Mouse (Mus musculus): ENCODE measurements around the gene Ly6g.
"Not testable (repeated sequence)": the region's sequence is repeated elsewhere in the genome, so short reads cannot be mapped to it uniquely, and the experiment has no call there.

Gene Ly6g

DNA sequence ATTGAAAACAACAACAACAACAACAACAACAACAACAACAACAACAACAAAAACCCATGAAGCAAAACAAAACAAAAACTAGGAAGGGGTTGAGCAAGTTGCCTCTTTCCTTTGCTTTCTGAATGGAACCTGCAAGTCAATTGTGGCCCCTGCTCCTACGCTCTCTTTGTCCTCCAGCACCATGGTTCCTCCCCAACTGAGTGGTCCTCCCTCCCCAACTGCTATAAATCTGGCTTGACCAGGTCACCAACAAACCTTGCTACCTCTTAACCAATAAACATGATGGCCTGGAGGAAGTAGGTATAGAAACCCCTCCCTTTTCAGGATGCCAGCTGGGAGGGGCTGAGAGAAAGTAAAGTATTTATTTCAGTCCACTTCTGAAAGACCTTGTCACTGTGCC, at the start of gene Ly6g:
Gene Ly6g (plus strand): TSS at position 301 of the 400 bp plus-strand sequence.
- ChIA-PET POLR2A (no interaction called here), CTCF (interaction anchor here in 3 of 4 experiments (0.9 to 1.2 kb wide), 3 partner anchors 13 kb away, joined by 3 to 4 read pairs (median 3); no protein-coding TSS in a partner anchor)

GRCm38 (mm10) chr15:75110424-75110823, 44.6 kb upstream of the Ly6g start:
- POLR2A ChIA-PET, result not testable (repeated sequence)

GRCm38 (mm10) chr15:75111861-75112630, 43.0 kb upstream of the Ly6g start, which contains the start of gene Ly6c2:
TSS of gene Ly6c2 (minus strand) at chr15:75111970.
- POLR2A ChIA-PET, CTCF ChIA-PET: not testable (repeated sequence)

More at GRCm38 (mm10) chr15:75110424-75110823, 44.6 kb upstream of the Ly6g start:
- CTCF ChIA-PET, result not testable (repeated sequence)

- CTCF ChIA-PET, result no interaction called here
- POLR2A ChIA-PET, result no interaction called here
Observed at GRCm38 (mm10) chr15:75116525-75116924, 38.5 kb upstream of the Ly6g start.

GRCm38 (mm10) chr15:75117481-75117880, 37.6 kb upstream of the Ly6g start:
- POLR2A ChIA-PET, result not testable (repeated sequence)
- CTCF ChIA-PET, result interaction anchor here in 1 of 4 experiments (1.1 kb wide), 1 partner anchor 54 kb away, joined by 6 read pairs; no protein-coding TSS in a partner anchor

GRCm38 (mm10) chr15:75118742-75119141, 36.3 kb upstream of the Ly6g start:
- CTCF ChIA-PET, result interaction anchor here (0.5 to 1.5 kb wide), 16 partner anchors 24 to 1682 kb away, joined by 3 to 6 read pairs (median 3); partner anchors contain the start of gene 2010109I03Rik (in 1 of the 4)
- POLR2A ChIA-PET, result not testable (repeated sequence)

GRCm38 (mm10) chr15:75120066-75120465, 35.0 kb upstream of the Ly6g start:
- POLR2A ChIA-PET, result no interaction called here
- CTCF ChIA-PET, result interaction anchor here in 2 of 4 experiments (0.6 to 0.7 kb wide), 4 partner anchors 68 to 1028 kb away, joined by 3 read pairs; no protein-coding TSS in a partner anchor

DNA sequence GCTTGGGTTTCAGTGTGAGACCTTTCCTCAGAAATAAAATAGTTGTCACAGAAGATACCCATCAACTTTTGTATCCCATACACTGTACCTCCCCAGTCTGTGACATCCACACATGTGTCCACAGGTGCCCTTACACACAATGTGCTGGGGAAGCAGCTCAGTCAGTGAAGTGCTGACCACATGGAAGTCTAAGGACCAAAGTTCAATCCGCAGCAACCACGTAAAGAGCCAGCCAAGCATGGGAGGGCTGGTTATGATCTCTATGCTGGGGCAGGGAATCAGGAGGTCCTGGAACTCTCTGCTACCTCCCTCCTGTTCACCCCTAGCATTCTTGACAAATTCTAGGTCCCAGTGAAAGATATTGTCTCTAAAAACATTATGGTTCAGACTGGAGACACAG, 22.7 kb upstream of the Ly6g start:
- POLR2A ChIA-PET, result not testable (repeated sequence)
- CTCF ChIA-PET, result interaction anchor here in 3 of 4 experiments (1.3 to 1.6 kb wide), 2 partner anchors 10 kb away, joined by 3 to 6 read pairs (median 3); no protein-coding TSS in a partner anchor

- CTCF ChIA-PET, POLR2A ChIA-PET: not testable (repeated sequence)
Observed at GRCm38 (mm10) chr15:75135090-75135783, 19.8 kb upstream of the Ly6g start.

DNA sequence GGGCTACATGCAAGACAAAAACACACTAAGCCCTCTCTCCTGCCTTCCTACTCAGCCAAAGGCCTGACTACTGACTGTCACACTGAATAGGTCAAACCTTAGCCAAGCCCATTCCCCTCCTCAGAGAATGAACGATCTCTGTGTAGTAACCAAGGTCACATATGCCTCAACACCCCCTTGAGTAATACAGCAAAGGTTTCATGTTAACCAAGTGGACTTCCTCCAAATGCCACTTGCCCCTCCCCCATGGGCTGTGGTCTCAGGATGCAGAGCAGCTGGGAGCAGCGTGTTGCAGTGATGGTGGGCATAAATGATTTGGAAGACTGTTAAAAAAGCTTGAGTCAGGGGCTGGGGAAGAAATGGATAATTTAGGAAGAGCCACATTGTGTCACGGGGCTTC, 17.3 kb upstream of the Ly6g start:
- CTCF ChIA-PET, POLR2A ChIA-PET: not testable (repeated sequence)

GRCm38 (mm10) chr15:75141812-75142360, 13.2 kb upstream of the Ly6g start:
- POLR2A ChIA-PET, result not testable (repeated sequence)
- CTCF ChIA-PET, result interaction anchor here (0.6 to 1.5 kb wide), 29 partner anchors 8 to 416 kb away, joined by 3 to 13 read pairs (median 3); partner anchors contain the start of genes Ly6g (in 3 of the 4) and 2010109I03Rik (in 2 of the 4)

GRCm38 (mm10) chr15:75143735-75144134, 11.3 kb upstream of the Ly6g start:
- ChIA-PET CTCF (interaction anchor here (0.6 to 1.3 kb wide), 8 partner anchors 45 to 558 kb away, joined by 3 to 27 read pairs (median 5); partner anchors contain the start of gene Ly6c1 (in 1 of the 4)), POLR2A (no interaction called here)

DNA sequence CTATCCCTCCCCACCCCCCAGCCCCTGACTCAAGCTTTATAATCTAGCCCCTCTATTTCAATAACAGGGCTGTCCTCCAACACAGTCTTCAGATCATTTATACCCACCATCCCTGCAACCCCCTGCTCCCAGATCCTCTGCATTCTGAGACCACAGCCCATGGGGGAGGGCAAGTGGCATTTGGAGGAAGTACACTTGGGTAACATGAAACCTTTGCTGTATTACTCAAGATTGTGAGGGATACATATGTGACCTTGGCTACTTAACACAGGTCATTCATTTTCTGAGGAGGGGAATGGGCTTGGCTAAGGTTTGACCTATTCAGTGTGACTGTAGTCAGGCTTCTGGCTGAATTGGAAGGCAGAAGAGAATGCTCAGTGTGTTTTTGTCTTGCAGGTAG, 2.0 kb upstream of the Ly6g start:
- ChIA-PET POLR2A (no interaction called here), CTCF (no interaction called here)

- CTCF ChIA-PET, result no interaction called here
- POLR2A ChIA-PET, result no interaction called here
Observed at GRCm38 (mm10) chr15:75157646-75158045, 2.6 kb downstream of the Ly6g start.

- POLR2A ChIA-PET, result no interaction called here
- CTCF ChIA-PET, result interaction anchor here in 1 of 4 experiments (1.3 kb wide), 1 partner anchor 19 kb away, joined by 3 read pairs; no protein-coding TSS in a partner anchor
Observed at GRCm38 (mm10) chr15:75175506-75175905, 20.5 kb downstream of the Ly6g start.

GRCm38 (mm10) chr15:75186291-75186690, 31.3 kb downstream of the Ly6g start:
- ChIA-PET POLR2A (no interaction called here), CTCF (interaction anchor here in 2 of 4 experiments (0.6 to 1.4 kb wide), 2 partner anchors 276 to 282 kb away, joined by 3 to 4 read pairs; no protein-coding TSS in a partner anchor)

GRCm38 (mm10) chr15:75189116-75189515, 34.1 kb downstream of the Ly6g start:
- CTCF ChIA-PET, result interaction anchor here (0.5 to 2.0 kb wide), 17 partner anchors 11 to 1492 kb away, joined by 3 to 8 read pairs (median 4); partner anchors contain the start of gene D730001G18Rik (in 1 of the 4)

DNA sequence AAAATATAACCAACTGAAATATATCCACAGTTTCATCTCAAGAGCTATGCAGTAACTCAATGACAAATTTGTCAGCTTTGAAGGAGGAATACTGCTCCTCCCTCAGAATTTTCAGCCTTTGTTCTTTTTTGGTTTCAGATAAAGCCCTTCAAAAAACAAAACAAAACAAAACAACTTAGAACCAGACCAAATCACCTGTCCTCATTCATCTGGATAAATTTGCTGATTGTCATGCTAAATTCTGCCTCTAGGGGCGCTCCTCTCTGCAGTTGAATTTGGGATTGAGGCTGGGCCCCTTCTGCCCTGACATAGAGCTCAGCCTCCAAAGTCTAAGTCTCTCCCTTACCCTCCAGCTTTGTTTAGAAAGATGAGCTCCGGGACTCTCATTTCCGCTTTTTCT, 35.5 kb downstream of the Ly6g start:
- CTCF ChIA-PET, result interaction anchor here in 2 of 4 experiments (0.6 kb wide), 2 partner anchors 278 to 366 kb away, joined by 3 read pairs; no protein-coding TSS in a partner anchor
- POLR2A ChIA-PET, result not testable (repeated sequence)

More at GRCm38 (mm10) chr15:75189116-75189515, 34.1 kb downstream of the Ly6g start:
- POLR2A ChIA-PET, result no interaction called here
